8 mouse cellular contexts compared by ENCODE assay signal in genomic region chr5:5342410-5343137, GRCm38 (mm10).
DNase-seq lines count a peak whose midpoint lies in the region; ATAC-seq lines count a peak whose summit lies in the region.

No protein-coding gene starts in this region.

- no peaks in the 10 kb centered on the region for H3K36me3 ChIP-seq in hindbrain, embryonic 15.5 days
- no peaks in the 10 kb centered on the region for H3K36me3 ChIP-seq in midbrain, embryonic 14.5 days (ENCODE audit: control insufficient read depth, insufficient read depth, low read length)

- peak; percentile 79 for DNase-seq in brain, adult 2 months (ENCODE audit: low read depth, low spot score)
- DNase-seq in embryo, embryonic 10.5 days (ENCODE audit: low spot score) = peak; percentile 79
- peak; percentile 70 for DNase-seq in gastrocnemius, postnatal 10 days
- DNase-seq in left cerebral cortex, postnatal 4 days = peak; percentile 90
- DNase-seq in midbrain, embryonic 14.5 days = peak; percentile 94
- no peak for DNase-seq in urinary bladder, adult 18-20 months (ENCODE audit: low spot score in 2 of 2)

- ATAC-seq in hindbrain, embryonic 15.5 days (ENCODE audit: low FRiP score, low read depth) = peak; percentile 90
- peak; percentile 94 for ATAC-seq in midbrain, embryonic 14.5 days (ENCODE audit: low FRiP score, low TSS enrichment)
- no peak for ATAC-seq in megakaryocyte-erythroid progenitor cell, adult 5-6 weeks (replicated peaks; ENCODE audit: low FRiP score, low TSS enrichment, poor library complexity, severe bottlenecking)

- H3K4me2 ChIP-seq in hindbrain, embryonic 15.5 days = peak overlapping the region; percentile 38
- 0 out of 2 replicates have a peak overlapping the region, but pooled peaks have one; percentile 13 for H3K4me2 ChIP-seq in midbrain, embryonic 14.5 days (ENCODE audit: low read length)

- peak overlapping the region; percentile 75 for H3K27ac ChIP-seq in hindbrain, embryonic 15.5 days (replicated peaks)
- peak overlapping the region; percentile 81 for H3K27ac ChIP-seq in midbrain, embryonic 14.5 days (replicated peaks; ENCODE audit: low read depth, low read length)

- no peaks in the 10 kb centered on the region for H3K27me3 ChIP-seq in hindbrain, embryonic 15.5 days
- no peaks in the 10 kb centered on the region for H3K27me3 ChIP-seq in midbrain, embryonic 14.5 days (ENCODE audit: control insufficient read depth, insufficient read depth, low read length)

- no peaks in the 10 kb centered on the region for H3K9me3 ChIP-seq in hindbrain, embryonic 15.5 days
- peaks cover under 1% of the 10 kb centered on the region; the same call in 1 of the 2 replicates for H3K9me3 ChIP-seq in midbrain, embryonic 14.5 days (ENCODE audit: control insufficient read depth, low read length)

- H3K9ac ChIP-seq in hindbrain, embryonic 15.5 days = no peak overlapping the region
- no peak overlapping the region for H3K9ac ChIP-seq in midbrain, embryonic 14.5 days (replicated peaks; ENCODE audit: low read length)

- no peak overlapping the region for H3K4me3 ChIP-seq in hindbrain, embryonic 15.5 days
- H3K4me3 ChIP-seq in midbrain, embryonic 14.5 days (replicated peaks; ENCODE audit: low read depth, low read length) = no peak overlapping the region

- H3K4me1 ChIP-seq in hindbrain, embryonic 15.5 days (replicated peaks) = peaks cover 28% of the 10 kb centered on the region
- H3K4me1 ChIP-seq in midbrain, embryonic 14.5 days (ENCODE audit: control insufficient read depth, insufficient read depth, low read length) = peaks cover 18% of the 10 kb centered on the region

- intact Hi-C loops in left cerebral cortex, postnatal 4 days (cut with DNase I) = no loop called here

- WGBS in hindbrain, embryonic 15.5 days = 37% methylated on average over 11 of the region's 11 CpGs
- 35% methylated on average over 11 of the region's 11 CpGs for WGBS in midbrain, embryonic 14.5 days

Comparison
In these comparisons a context has a peak if more than half of its experiments do, and no peak if none do; other contexts are left out.
1. DNase-seq: peak in brain, adult 2 months (single experiment), embryo, embryonic 10.5 days (single experiment), gastrocnemius, postnatal 10 days (single experiment), left cerebral cortex, postnatal 4 days (single experiment) and midbrain, embryonic 14.5 days (single experiment); none in urinary bladder, adult 18-20 months (0 of 2).